Mouse (Mus musculus) gastrocnemius, postnatal 25 days (tissue): Measurements from ENCODE around the gene Ptgr1. TPM values are rescaled to one million over a fixed set of nuclear protein-coding genes. Genes with fewer than 3 reads are reported as not detected.

Source experiments
- DNase-seq: peaks from one replicate; pipeline ENCODE4 v3.0.0; 2022
- total RNA-seq, 2 experiments: library from RNA; stranded (reverse); gene quantifications; 1 replicate in 1 of 2; 2 replicates in 1 of 2; pipeline ENCODE4 v1.2.3; 2021

Gene Ptgr1
- total RNA-seq, 2 experiments from 2014 or later, result 1.5 to 2.4 TPM

DNA sequence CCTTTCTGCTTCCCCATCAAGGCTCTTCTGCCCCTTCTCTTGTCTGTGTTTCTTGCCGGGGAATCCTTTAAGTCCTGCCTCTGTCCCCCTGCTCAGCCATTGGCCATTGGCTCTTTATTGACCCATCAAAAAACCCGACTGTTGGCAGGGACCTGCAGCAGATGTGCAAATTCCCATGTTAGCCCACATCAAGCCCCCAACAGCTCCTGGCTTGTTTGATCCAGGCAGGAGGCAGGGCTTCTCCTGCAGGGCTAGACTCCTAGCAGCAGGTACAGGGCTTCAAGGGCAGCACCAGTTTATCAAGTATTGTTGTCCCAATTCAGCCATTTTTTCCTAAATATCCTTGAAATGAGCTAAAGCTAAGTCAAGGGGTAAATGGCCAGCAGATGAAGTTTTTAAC, 60.8 kb downstream of the Ptgr1 start:
- no peak for DNase-seq

DNA sequence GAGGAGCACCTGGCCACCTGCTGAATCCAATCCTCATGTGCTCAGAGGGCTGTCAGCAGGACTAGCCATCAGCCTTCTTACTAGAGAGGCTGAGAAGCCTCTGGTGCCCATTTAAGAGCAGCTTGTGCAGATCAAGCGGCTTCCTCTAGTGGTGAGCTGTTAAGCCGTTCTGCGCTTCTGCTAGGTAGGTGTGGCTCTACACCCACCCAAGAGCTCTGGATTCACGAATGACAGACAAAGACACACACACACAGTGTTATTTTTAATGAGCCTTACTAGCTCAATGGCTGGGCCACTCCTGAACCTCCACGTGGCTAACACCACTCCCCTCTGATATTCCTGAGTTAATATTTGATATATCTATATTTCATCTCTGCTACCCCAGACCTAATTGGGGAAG, 61.3 kb downstream of the Ptgr1 start:
- no peak for DNase-seq

DNA sequence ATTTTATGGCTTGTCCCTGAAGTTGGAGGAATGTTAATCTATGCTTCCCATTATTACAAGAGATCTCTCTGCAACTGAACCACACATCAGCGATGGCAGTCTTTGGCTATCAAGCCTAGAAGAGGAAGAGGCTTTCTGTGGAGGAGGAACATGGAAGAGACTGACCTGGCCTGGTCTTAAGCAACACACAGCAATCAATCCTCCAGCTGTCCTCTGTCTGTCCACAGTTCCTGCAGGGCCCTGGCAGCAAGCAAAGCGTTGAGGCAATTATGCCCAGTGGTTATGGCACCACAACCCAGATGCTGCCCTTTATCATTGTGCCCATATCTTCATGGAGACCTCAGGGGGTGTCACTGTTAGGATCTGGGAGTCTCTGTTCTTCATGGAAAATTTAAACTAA, 63.0 kb downstream of the Ptgr1 start:
- no peak for DNase-seq

Other genes starting within 250 kb of the Ptgr1 start
- gene Olfr267, start 199.4 kb downstream of the Ptgr1 start, total RNA-seq, result not detected
- gene Ecpas, start 74.4 kb downstream of the Ptgr1 start, total RNA-seq, result 100 to 1,000 TPM; 281 to 313 TPM
- gene Zkscan16, start 43.5 kb downstream of the Ptgr1 start, total RNA-seq, result not detected
- 10 to 100 TPM; 10.5 to 11.1 TPM for gene Dnajc25, start 7.9 kb upstream of the Ptgr1 start, total RNA-seq
- gene Gm20503, start 16.1 kb upstream of the Ptgr1 start, total RNA-seq, result 1 to 10 TPM in 1 of 2 experiments, under 1 TPM in 1; 0.78 to 1.3 TPM
- gene Gng10, start 48.0 kb upstream of the Ptgr1 start, total RNA-seq, result 10 to 100 TPM in 1 of 2 experiments, 1 to 10 TPM in 1; 8.3 to 11.9 TPM
- not detected for gene AI481877, start 151.9 kb upstream of the Ptgr1 start, total RNA-seq
- gene Ugcg, start 202.1 kb upstream of the Ptgr1 start, total RNA-seq, result 1 to 10 TPM; 7.8 to 8.7 TPM